Mouse (Mus musculus): ENCODE data around the gene Mfsd4a. TPM values are rescaled to one million over a fixed set of nuclear protein-coding genes. Genes with fewer than 3 reads are reported as not detected.

Mfsd4a gene
- polyA plus RNA-seq, 1 experiment from 2014 or later = 10.7 TPM

DNA sequence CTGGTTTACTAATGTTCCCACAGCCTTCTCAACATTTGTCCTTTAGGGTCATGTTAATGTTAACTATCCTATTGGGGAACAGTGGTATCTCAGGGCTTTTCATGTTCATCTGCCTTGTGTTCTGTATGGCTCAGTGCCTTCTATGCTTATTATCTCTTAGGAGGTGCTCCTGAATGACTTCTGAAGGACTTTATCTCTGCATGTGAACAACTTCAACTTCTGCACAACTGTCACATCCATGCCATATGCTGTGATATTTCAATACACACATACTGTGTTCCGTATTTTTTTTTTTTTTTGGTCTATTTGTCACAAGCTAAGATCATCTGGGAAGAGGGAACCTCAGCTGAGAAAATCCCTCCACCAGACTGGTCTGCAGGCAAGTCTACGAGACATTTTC lies 10.6 kb upstream of the Mfsd4a start:
- ATAC-seq (ENCODE audit: insufficient read depth, low FRiP score, low TSS enrichment) = no peak
- H3K4me1 ChIP-seq (ENCODE audit: control insufficient read depth, insufficient read depth, low read length) = no peaks in the 10 kb centered on the region
- H3K4me2 ChIP-seq (ENCODE audit: low read depth) = no peak overlapping the region
- 89% methylated on average over 2 of the region's 2 CpGs for WGBS
- DNase-seq (ENCODE audit: low spot score) = no peak
- H3K4me3 ChIP-seq (ENCODE audit: low read depth, low read length) = no peak overlapping the region
- no peak overlapping the region for H3K27ac ChIP-seq (ENCODE audit: low read depth, low read length)
- H3K9me3 ChIP-seq (ENCODE audit: control insufficient read depth, low read length) = no peaks in the 10 kb centered on the region
- H3K9ac ChIP-seq (ENCODE audit: low read length) = no peak overlapping the region
- no peaks in the 10 kb centered on the region for H3K36me3 ChIP-seq (ENCODE audit: control insufficient read depth, insufficient read depth, low read length)
- H3K27me3 ChIP-seq (ENCODE audit: control insufficient read depth, insufficient read depth, low read length) = no peaks in the 10 kb centered on the region

DNA sequence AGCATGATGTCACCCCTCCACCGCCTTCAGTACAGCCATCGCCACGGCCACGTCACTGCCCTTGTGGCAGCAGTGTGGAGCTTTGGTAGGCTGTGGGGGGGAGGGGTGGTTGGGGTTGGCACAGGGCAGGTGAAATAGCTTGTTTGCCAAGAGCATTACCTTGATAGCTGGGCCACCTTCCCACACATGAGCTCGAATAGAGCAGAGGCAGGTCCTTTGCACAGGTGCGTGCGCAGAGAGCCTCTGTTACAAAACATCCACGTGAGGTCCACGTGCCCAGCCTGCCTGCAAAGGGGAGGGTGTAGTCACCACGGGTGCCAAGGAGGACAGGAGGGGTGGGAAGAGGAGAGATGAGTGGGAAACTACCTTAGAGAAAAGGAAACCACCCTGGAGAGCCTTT lies 7.7 kb upstream of the Mfsd4a start:
- Histone ChIP-seq H3K9me3 (ENCODE audit: control insufficient read depth, low read length) (no peaks in the 10 kb centered on the region), H3K4me1 (ENCODE audit: control insufficient read depth, insufficient read depth, low read length) (no peaks in the 10 kb centered on the region), H3K9ac (ENCODE audit: low read length) (no peak overlapping the region), H3K4me2 (ENCODE audit: low read depth) (no peak overlapping the region), H3K27ac (ENCODE audit: low read depth, low read length) (no peak overlapping the region), H3K4me3 (ENCODE audit: low read depth, low read length) (no peak overlapping the region), H3K27me3 (ENCODE audit: control insufficient read depth, insufficient read depth, low read length) (no peaks in the 10 kb centered on the region), H3K36me3 (ENCODE audit: control insufficient read depth, insufficient read depth, low read length) (no peaks in the 10 kb centered on the region)
- WGBS = 90% methylated on average over 10 of the region's 10 CpGs
- DNase-seq (ENCODE audit: low spot score) (no peak), ATAC-seq (ENCODE audit: insufficient read depth, low FRiP score, low TSS enrichment) (no peak)

DNA sequence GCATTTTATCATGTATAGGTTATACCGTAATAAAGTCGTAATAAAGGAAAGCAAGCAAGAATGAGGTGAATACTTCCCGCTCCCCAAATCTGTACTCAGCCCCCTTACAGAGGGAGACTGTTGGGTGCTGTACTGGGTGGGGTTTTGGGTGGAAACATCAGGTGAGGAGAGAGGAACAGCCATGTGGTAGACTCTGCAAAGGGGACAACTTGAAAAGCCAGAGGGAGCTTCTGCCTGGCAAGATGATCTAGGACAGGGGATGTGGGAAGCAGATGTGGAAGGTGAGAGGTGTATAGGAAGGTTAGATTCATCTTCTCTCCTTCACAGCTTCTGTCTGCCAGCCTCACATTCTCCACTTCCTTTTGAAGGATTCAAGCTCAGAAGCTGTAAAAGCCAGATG lies 2.8 kb upstream of the Mfsd4a start:
- H3K9me3 ChIP-seq (ENCODE audit: control insufficient read depth, low read length) = no peaks in the 10 kb centered on the region
- H3K4me3 ChIP-seq (ENCODE audit: low read depth, low read length) = no peak overlapping the region
- no peak for ATAC-seq (ENCODE audit: insufficient read depth, low FRiP score, low TSS enrichment)
- WGBS = 85% methylated on average over 3 of the region's 3 CpGs
- DNase-seq (ENCODE audit: low spot score) = no peak
- no peak overlapping the region for H3K9ac ChIP-seq (ENCODE audit: low read length)
- H3K27ac ChIP-seq (ENCODE audit: low read depth, low read length) = no peak overlapping the region
- no peak overlapping the region for H3K4me2 ChIP-seq (ENCODE audit: low read depth)
- peaks cover 5% of the 10 kb centered on the region; the same call in 1 of the 2 replicates for H3K4me1 ChIP-seq (ENCODE audit: control insufficient read depth, insufficient read depth, low read length)
- peaks cover 27% of the 10 kb centered on the region for H3K27me3 ChIP-seq (ENCODE audit: control insufficient read depth, insufficient read depth, low read length)
- H3K36me3 ChIP-seq (ENCODE audit: control insufficient read depth, insufficient read depth, low read length) = no peaks in the 10 kb centered on the region

DNA sequence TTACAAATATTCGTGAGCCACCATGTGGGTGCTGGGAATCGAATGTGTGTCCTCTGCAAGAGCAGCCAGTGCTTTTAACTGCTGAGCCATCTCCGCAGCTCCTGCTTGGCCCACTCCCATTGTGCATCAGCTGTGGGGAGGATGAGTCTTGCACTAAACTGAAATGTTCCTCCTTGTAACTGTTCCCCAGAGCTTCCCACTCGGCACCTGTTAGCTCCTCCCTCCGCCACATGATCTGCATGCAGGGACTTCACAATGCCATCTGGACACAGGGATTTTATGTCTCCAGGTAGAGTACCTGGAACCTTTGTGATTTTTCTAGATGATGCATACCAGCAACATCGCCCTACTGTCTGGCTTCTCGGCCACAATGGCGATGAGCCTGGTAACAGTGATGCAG lies 1.6 kb upstream of the Mfsd4a start:
- no peak for ATAC-seq (ENCODE audit: insufficient read depth, low FRiP score, low TSS enrichment)
- no peak overlapping the region for H3K9ac ChIP-seq (ENCODE audit: low read length)
- WGBS = 87% methylated on average over 8 of the region's 8 CpGs

DNA sequence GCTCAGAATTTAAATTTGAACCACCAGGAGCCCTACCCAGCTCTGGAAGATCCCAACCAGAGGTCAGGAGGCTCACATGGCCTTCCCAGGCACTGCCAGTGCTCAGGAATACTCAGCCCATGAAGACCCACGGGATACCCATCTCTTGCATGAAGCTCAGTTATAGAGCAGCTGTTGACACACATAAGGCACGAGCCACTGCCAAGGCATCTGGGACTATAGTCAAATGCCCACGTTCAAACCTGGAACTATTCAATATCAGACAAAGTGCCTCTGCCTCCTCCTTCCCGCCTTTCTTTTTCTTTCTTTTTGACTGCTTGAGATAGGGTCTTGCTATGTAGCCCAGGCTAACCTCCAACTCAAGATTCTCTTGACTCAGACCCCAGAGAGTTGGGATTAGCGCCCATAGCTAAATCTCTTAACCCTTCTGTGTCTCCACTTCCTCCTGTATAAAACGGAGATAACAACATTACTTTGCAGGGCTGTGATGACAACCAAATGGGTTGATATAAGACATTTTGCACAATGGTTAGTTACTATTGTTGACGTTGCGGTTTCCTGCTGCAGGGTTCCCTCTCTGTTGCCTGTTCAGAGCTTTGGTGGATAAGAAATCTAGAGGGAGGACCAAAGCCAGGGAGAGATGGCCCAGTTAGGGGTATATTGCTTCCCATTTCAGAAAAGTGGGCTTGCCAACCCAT lies 2.2 kb downstream of the Mfsd4a start:
- Histone ChIP-seq H3K36me3 (ENCODE audit: control insufficient read depth, insufficient read depth, low read length) (no peaks in the 10 kb centered on the region), H3K27me3 (ENCODE audit: control insufficient read depth, insufficient read depth, low read length) (peaks cover 27% of the 10 kb centered on the region)

More for the DNA sequence above, 1.6 kb upstream of the Mfsd4a start:
- no peak for DNase-seq (ENCODE audit: low spot score)
- peaks cover 5% of the 10 kb centered on the region; the same call in 1 of the 2 replicates for H3K4me1 ChIP-seq (ENCODE audit: control insufficient read depth, insufficient read depth, low read length)
- H3K4me2 ChIP-seq (ENCODE audit: low read depth) = no peak overlapping the region
- H3K27ac ChIP-seq (ENCODE audit: low read depth, low read length) = no peak overlapping the region
- H3K4me3 ChIP-seq (ENCODE audit: low read depth, low read length) = no peak overlapping the region
- H3K36me3 ChIP-seq (ENCODE audit: control insufficient read depth, insufficient read depth, low read length) = no peaks in the 10 kb centered on the region
- no peaks in the 10 kb centered on the region for H3K9me3 ChIP-seq (ENCODE audit: control insufficient read depth, low read length)
- H3K27me3 ChIP-seq (ENCODE audit: control insufficient read depth, insufficient read depth, low read length) = peaks cover 27% of the 10 kb centered on the region

DNA sequence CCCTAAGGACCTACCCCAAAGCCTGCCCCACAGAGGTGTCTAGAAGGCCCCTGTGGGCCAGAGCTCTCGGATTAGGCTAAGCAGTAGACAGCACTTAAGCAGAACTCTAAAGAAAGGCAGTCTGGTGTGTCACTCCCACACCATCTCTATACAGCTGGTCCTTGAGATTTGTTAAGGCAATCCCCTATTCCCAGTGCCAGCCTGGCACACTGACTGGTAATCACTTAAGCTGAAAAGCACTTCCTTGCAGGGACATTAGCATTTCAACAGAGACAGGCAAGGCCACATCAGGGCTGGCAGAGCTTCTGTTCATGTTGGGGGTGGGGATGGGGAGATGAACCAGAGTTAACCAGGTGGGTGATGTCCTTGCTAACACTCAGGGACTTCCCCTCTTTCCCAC lies 2.9 kb downstream of the Mfsd4a start:
- H3K27me3 ChIP-seq (ENCODE audit: control insufficient read depth, insufficient read depth, low read length) = peaks cover 27% of the 10 kb centered on the region
- H3K9me3 ChIP-seq (ENCODE audit: control insufficient read depth, low read length) = no peaks in the 10 kb centered on the region
- no peak overlapping the region for H3K4me2 ChIP-seq (ENCODE audit: low read depth)
- ATAC-seq (ENCODE audit: insufficient read depth, low FRiP score, low TSS enrichment) = no peak
- no peak overlapping the region for H3K27ac ChIP-seq (ENCODE audit: low read depth, low read length)
- no peak for DNase-seq (ENCODE audit: low spot score)
- peaks cover 5% of the 10 kb centered on the region; the same call in 1 of the 2 replicates for H3K4me1 ChIP-seq (ENCODE audit: control insufficient read depth, insufficient read depth, low read length)
- no peak overlapping the region for H3K4me3 ChIP-seq (ENCODE audit: low read depth, low read length)
- 71% methylated on average over 1 of the region's 1 CpGs for WGBS
- no peaks in the 10 kb centered on the region for H3K36me3 ChIP-seq (ENCODE audit: control insufficient read depth, insufficient read depth, low read length)
- no peak overlapping the region for H3K9ac ChIP-seq (ENCODE audit: low read length)

More for the DNA sequence above, 2.2 kb downstream of the Mfsd4a start:
- Histone ChIP-seq H3K4me1 (ENCODE audit: control insufficient read depth, insufficient read depth, low read length) (peaks cover 5% of the 10 kb centered on the region; the same call in 1 of the 2 replicates), H3K4me3 (ENCODE audit: low read depth, low read length) (no peak overlapping the region), H3K9ac (ENCODE audit: low read length) (no peak overlapping the region), H3K27ac (ENCODE audit: low read depth, low read length) (no peak overlapping the region), H3K9me3 (ENCODE audit: control insufficient read depth, low read length) (no peaks in the 10 kb centered on the region), H3K4me2 (ENCODE audit: low read depth) (no peak overlapping the region)
- no peak for DNase-seq (ENCODE audit: low spot score)
- ATAC-seq (ENCODE audit: insufficient read depth, low FRiP score, low TSS enrichment) = no peak
- WGBS = 75% methylated on average over 8 of the region's 8 CpGs

DNA sequence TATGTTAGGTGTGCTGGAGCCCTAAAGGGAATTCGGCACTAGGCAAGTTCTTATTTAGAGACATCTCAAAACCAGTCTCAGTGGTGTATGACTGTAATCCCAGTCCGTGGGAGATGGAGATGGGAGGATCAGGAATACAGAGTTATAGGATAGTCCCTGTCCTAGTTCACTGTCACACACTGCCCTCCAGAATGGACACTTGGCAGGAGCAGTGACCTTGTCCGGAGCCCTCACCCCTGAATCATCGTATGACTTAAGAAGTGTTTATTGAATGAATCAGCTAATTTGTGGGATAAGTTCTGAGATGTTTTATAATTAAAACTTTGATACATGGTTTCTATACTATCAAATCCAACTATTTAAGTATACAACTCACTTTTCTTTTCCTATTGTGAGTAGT lies 4.8 kb downstream of the Mfsd4a start:
- no peaks in the 10 kb centered on the region for H3K36me3 ChIP-seq (ENCODE audit: control insufficient read depth, insufficient read depth, low read length)
- no peak overlapping the region for H3K27ac ChIP-seq (ENCODE audit: low read depth, low read length)
- H3K4me1 ChIP-seq (ENCODE audit: control insufficient read depth, insufficient read depth, low read length) = peaks cover 5% of the 10 kb centered on the region; the same call in 1 of the 2 replicates
- no peaks in the 10 kb centered on the region for H3K9me3 ChIP-seq (ENCODE audit: control insufficient read depth, low read length)
- whole genome bisulfite sequencing = 86% methylated on average over 4 of the region's 4 CpGs
- H3K27me3 ChIP-seq (ENCODE audit: control insufficient read depth, insufficient read depth, low read length) = peaks cover 17% of the 10 kb centered on the region
- no peak overlapping the region for H3K9ac ChIP-seq (ENCODE audit: low read length)
- no peak overlapping the region for H3K4me2 ChIP-seq (ENCODE audit: low read depth)
- no peak overlapping the region for H3K4me3 ChIP-seq (ENCODE audit: low read depth, low read length)
- ATAC-seq (ENCODE audit: insufficient read depth, low FRiP score, low TSS enrichment) (no peak), DNase-seq (ENCODE audit: low spot score) (no peak)

DNA sequence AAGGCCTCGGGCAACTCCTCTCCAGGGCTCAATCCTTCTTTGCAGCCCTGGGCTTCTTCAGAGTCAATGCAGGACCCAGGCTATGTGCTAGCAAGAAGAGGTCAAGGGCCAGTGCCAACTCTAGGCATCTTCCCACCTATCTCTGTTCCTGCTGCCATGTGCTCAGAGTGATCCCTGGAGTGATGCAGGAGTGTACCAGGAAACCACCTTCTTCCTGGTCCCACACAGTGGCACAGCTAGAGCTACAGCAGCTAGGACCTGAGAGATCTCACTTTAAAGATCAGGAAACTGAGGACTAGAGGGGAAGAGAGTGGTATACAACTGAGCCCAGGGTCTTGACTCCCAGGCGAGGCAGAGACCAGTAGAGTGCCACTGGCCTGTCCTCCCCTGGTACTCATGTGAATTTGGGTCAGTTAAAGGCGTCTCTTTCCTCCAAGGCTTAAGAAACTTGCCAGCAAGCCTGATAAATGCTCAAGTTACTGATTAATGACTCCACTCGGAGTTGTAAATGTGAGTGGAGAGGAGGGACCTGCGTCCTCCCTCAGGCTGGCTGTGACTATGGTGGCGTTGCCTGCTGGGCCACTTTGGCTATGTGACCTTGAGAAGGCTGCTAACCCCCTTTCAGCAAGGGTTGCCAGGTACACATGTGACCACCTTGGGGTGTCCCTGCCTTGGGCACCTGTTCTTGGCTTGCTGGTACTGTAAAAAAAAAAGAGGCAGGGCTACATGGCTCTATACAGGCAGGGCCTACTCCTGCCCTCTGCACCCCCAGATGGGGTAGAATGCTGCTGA lies 5.9 kb downstream of the Mfsd4a start:
- H3K4me1 ChIP-seq (ENCODE audit: control insufficient read depth, insufficient read depth, low read length) = no peaks in the 10 kb centered on the region
- H3K27ac ChIP-seq (ENCODE audit: low read depth, low read length) = no peak overlapping the region
- no peak overlapping the region for H3K4me2 ChIP-seq (ENCODE audit: low read depth)
- no peak overlapping the region for H3K9ac ChIP-seq (ENCODE audit: low read length)
- DNase-seq (ENCODE audit: low spot score) = no peak
- no peaks in the 10 kb centered on the region for H3K9me3 ChIP-seq (ENCODE audit: control insufficient read depth, low read length)
- H3K4me3 ChIP-seq (ENCODE audit: low read depth, low read length) = no peak overlapping the region
- no peaks in the 10 kb centered on the region for H3K36me3 ChIP-seq (ENCODE audit: control insufficient read depth, insufficient read depth, low read length)
- peaks cover 7% of the 10 kb centered on the region; the same call in 1 of the 2 replicates for H3K27me3 ChIP-seq (ENCODE audit: control insufficient read depth, insufficient read depth, low read length)
- 51% methylated on average over 6 of the region's 6 CpGs for WGBS
- no peak for ATAC-seq (ENCODE audit: insufficient read depth, low FRiP score, low TSS enrichment)
